Mouse (Mus musculus): ENCODE measurements around the gene ccdc198. TPM values are rescaled to one million over a fixed set of nuclear protein-coding genes. Genes with fewer than 3 reads are reported as not detected.
"Not testable (repeated sequence)": the region's sequence is repeated elsewhere in the genome, so short reads cannot be mapped to it uniquely, and the experiment has no call there.

Gene ccdc198
- 0.22 TPM in 1 of 2 replicates, not detected in the other for polyA plus RNA-seq (2014; fragmentation: Nextera tagmentation; extraction: Ambion mirVana)

- H3K27me3 ChIP-seq (replicated peaks; ENCODE audit: control insufficient read depth, insufficient read depth, low read length): no peaks in the 10 kb centered on the region
- H3K4me2 ChIP-seq (ENCODE audit: low read depth, low read length): no peak within 1 kb of the TSS
- 76% methylated on average over 5 of the region's 5 CpGs for WGBS
- no peaks in the 10 kb centered on the region for H3K36me3 ChIP-seq (ENCODE audit: control insufficient read depth, insufficient read depth, low read length)
- no peak within 1 kb of the TSS for H3K27ac ChIP-seq (replicated peaks; ENCODE audit: low read depth, low read length)
- H3K4me3 ChIP-seq (ENCODE audit: low read depth, low read length): no peak within 1 kb of the TSS
- ATAC-seq (ENCODE audit: low read depth) (no peak), DNase-seq (ENCODE audit: low spot score) (no peak)
- no peak within 1 kb of the TSS for H3K9ac ChIP-seq (ENCODE audit: low read depth, low read length)
- H3K4me1 ChIP-seq (ENCODE audit: control insufficient read depth, insufficient read depth, low read length): no peaks in the 10 kb centered on the region
- H3K9me3 ChIP-seq (ENCODE audit: control insufficient read depth, low read length): no peaks in the 10 kb centered on the region
These were observed at the start of gene ccdc198 for GRCm38 (mm10) chr14:49245126-49245714. Gene ccdc198, minus strand, starts transcription at chr14:49245474.

- no peaks in the 10 kb centered on the region for H3K36me3 ChIP-seq (ENCODE audit: control insufficient read depth, insufficient read depth, low read length)
- no peak overlapping the region for H3K27ac ChIP-seq (replicated peaks; ENCODE audit: low read depth, low read length)
- no peak for ATAC-seq (ENCODE audit: low read depth)
- H3K27me3 ChIP-seq (replicated peaks; ENCODE audit: control insufficient read depth, insufficient read depth, low read length): no peaks in the 10 kb centered on the region
- no peak overlapping the region for H3K4me3 ChIP-seq (ENCODE audit: low read depth, low read length)
- H3K4me1 ChIP-seq (ENCODE audit: control insufficient read depth, insufficient read depth, low read length): no peaks in the 10 kb centered on the region
- WGBS: 39% methylated on average over 4 of the region's 4 CpGs
- no peak overlapping the region for H3K4me2 ChIP-seq (ENCODE audit: low read depth, low read length)
- no peak overlapping the region for H3K9ac ChIP-seq (ENCODE audit: low read depth, low read length)
- no peaks in the 10 kb centered on the region for H3K9me3 ChIP-seq (ENCODE audit: control insufficient read depth, low read length)
- DNase-seq (ENCODE audit: low spot score): no peak
These were observed 48.7 kb upstream of the ccdc198 start for GRCm38 (mm10) chr14:49293802-49294449.

GRCm38 (mm10) chr14:49290029-49290745 is 44.9 kb upstream of the ccdc198 start:
- DNase-seq (ENCODE audit: low spot score): no peak
- no peak overlapping the region for H3K4me3 ChIP-seq (ENCODE audit: low read depth, low read length)
- 80% methylated on average over 3 of the region's 3 CpGs for WGBS
- H3K36me3 ChIP-seq (ENCODE audit: control insufficient read depth, insufficient read depth, low read length): no peaks in the 10 kb centered on the region
- no peaks in the 10 kb centered on the region for H3K4me1 ChIP-seq (ENCODE audit: control insufficient read depth, insufficient read depth, low read length)
- no peak overlapping the region for H3K9ac ChIP-seq (ENCODE audit: low read depth, low read length)
- no peak for ATAC-seq (ENCODE audit: low read depth)
- no peaks in the 10 kb centered on the region for H3K27me3 ChIP-seq (replicated peaks; ENCODE audit: control insufficient read depth, insufficient read depth, low read length)
- no peak overlapping the region for H3K27ac ChIP-seq (replicated peaks; ENCODE audit: low read depth, low read length)
- H3K9me3 ChIP-seq (ENCODE audit: control insufficient read depth, low read length): no peaks in the 10 kb centered on the region
- H3K4me2 ChIP-seq (ENCODE audit: low read depth, low read length): no peak overlapping the region

- H3K27ac ChIP-seq (replicated peaks; ENCODE audit: low read depth, low read length): no peak overlapping the region
- no peak for DNase-seq (ENCODE audit: low spot score)
- no peaks in the 10 kb centered on the region for H3K36me3 ChIP-seq (ENCODE audit: control insufficient read depth, insufficient read depth, low read length)
- no peaks in the 10 kb centered on the region for H3K27me3 ChIP-seq (replicated peaks; ENCODE audit: control insufficient read depth, insufficient read depth, low read length)
- H3K9me3 ChIP-seq (ENCODE audit: control insufficient read depth, low read length): no peaks in the 10 kb centered on the region
- H3K4me1 ChIP-seq (ENCODE audit: control insufficient read depth, insufficient read depth, low read length): no peaks in the 10 kb centered on the region
- no peak overlapping the region for H3K4me2 ChIP-seq (ENCODE audit: low read depth, low read length)
- no peak overlapping the region for H3K9ac ChIP-seq (ENCODE audit: low read depth, low read length)
- no peak overlapping the region for H3K4me3 ChIP-seq (ENCODE audit: low read depth, low read length)
- no peak for ATAC-seq (ENCODE audit: low read depth)
- WGBS: 80% methylated on average over 7 of the region's 7 CpGs
These were observed 38.7 kb upstream of the ccdc198 start for GRCm38 (mm10) chr14:49283784-49284655.

GRCm38 (mm10) chr14:49278880-49279279 is 33.6 kb upstream of the ccdc198 start:
- H3K9me3 ChIP-seq (ENCODE audit: control insufficient read depth, low read length): no peaks in the 10 kb centered on the region
- H3K9ac ChIP-seq (ENCODE audit: low read depth, low read length): no peak overlapping the region
- H3K36me3 ChIP-seq (ENCODE audit: control insufficient read depth, insufficient read depth, low read length): no peaks in the 10 kb centered on the region
- DNase-seq (ENCODE audit: low spot score) (no peak), ATAC-seq (ENCODE audit: low read depth) (no peak)
- no peak overlapping the region for H3K4me2 ChIP-seq (ENCODE audit: low read depth, low read length)
- no peaks in the 10 kb centered on the region for H3K4me1 ChIP-seq (ENCODE audit: control insufficient read depth, insufficient read depth, low read length)
- no peak overlapping the region for H3K27ac ChIP-seq (replicated peaks; ENCODE audit: low read depth, low read length)
- WGBS: 69% methylated on average over 6 of the region's 6 CpGs
- no peaks in the 10 kb centered on the region for H3K27me3 ChIP-seq (replicated peaks; ENCODE audit: control insufficient read depth, insufficient read depth, low read length)
- no peak overlapping the region for H3K4me3 ChIP-seq (ENCODE audit: low read depth, low read length)

- DNase-seq (ENCODE audit: low spot score); H3K9me3 ChIP-seq (ENCODE audit: control insufficient read depth, low read length); H3K9ac ChIP-seq (ENCODE audit: low read depth, low read length); H3K4me2 ChIP-seq (ENCODE audit: low read depth, low read length); H3K4me1 ChIP-seq (ENCODE audit: control insufficient read depth, insufficient read depth, low read length); ATAC-seq (ENCODE audit: low read depth); H3K27me3 ChIP-seq (replicated peaks; ENCODE audit: control insufficient read depth, insufficient read depth, low read length); H3K36me3 ChIP-seq (ENCODE audit: control insufficient read depth, insufficient read depth, low read length); H3K4me3 ChIP-seq (ENCODE audit: low read depth, low read length); H3K27ac ChIP-seq (replicated peaks; ENCODE audit: low read depth, low read length): not testable (repeated sequence)
- WGBS: 92% methylated on average over 9 of the region's 9 CpGs
These were observed 33.2 kb upstream of the ccdc198 start for GRCm38 (mm10) chr14:49278479-49278878.

GRCm38 (mm10) chr14:49277642-49278041 is 32.4 kb upstream of the ccdc198 start:
- no peaks in the 10 kb centered on the region for H3K4me1 ChIP-seq (ENCODE audit: control insufficient read depth, insufficient read depth, low read length)
- DNase-seq (ENCODE audit: low spot score) (no peak), ATAC-seq (ENCODE audit: low read depth) (no peak)
- no peak overlapping the region for H3K9ac ChIP-seq (ENCODE audit: low read depth, low read length)
- no peaks in the 10 kb centered on the region for H3K27me3 ChIP-seq (replicated peaks; ENCODE audit: control insufficient read depth, insufficient read depth, low read length)
- no peak overlapping the region for H3K27ac ChIP-seq (replicated peaks; ENCODE audit: low read depth, low read length)
- no peak overlapping the region for H3K4me2 ChIP-seq (ENCODE audit: low read depth, low read length)
- H3K9me3 ChIP-seq (ENCODE audit: control insufficient read depth, low read length): no peaks in the 10 kb centered on the region
- no peaks in the 10 kb centered on the region for H3K36me3 ChIP-seq (ENCODE audit: control insufficient read depth, insufficient read depth, low read length)
- 76% methylated on average over 3 of the region's 3 CpGs for WGBS
- H3K4me3 ChIP-seq (ENCODE audit: low read depth, low read length): no peak overlapping the region

GRCm38 (mm10) chr14:49275376-49275775 is 30.1 kb upstream of the ccdc198 start:
- Histone ChIP-seq H3K4me2 (ENCODE audit: low read depth, low read length) (no peak overlapping the region), H3K4me3 (ENCODE audit: low read depth, low read length) (no peak overlapping the region), H3K4me1 (ENCODE audit: control insufficient read depth, insufficient read depth, low read length) (no peaks in the 10 kb centered on the region), H3K27ac (replicated peaks; ENCODE audit: low read depth, low read length) (no peak overlapping the region), H3K9me3 (ENCODE audit: control insufficient read depth, low read length) (no peaks in the 10 kb centered on the region), H3K36me3 (ENCODE audit: control insufficient read depth, insufficient read depth, low read length) (no peaks in the 10 kb centered on the region), H3K9ac (ENCODE audit: low read depth, low read length) (no peak overlapping the region), H3K27me3 (replicated peaks; ENCODE audit: control insufficient read depth, insufficient read depth, low read length) (no peaks in the 10 kb centered on the region)
- no peak for DNase-seq (ENCODE audit: low spot score)
- no peak for ATAC-seq (ENCODE audit: low read depth)
- 24% methylated on average over 2 of the region's 2 CpGs for WGBS

All from embryonic facial prominence, embryonic 14.5 days (tissue).